Mouse (Mus musculus): ENCODE results near the gene Foxd4. TPM values are rescaled to one million over a fixed set of nuclear protein-coding genes. Genes with fewer than 3 reads are reported as not detected.

Gene Foxd4
- total RNA-seq (2015; ENCODE audit: low replicate concordance) (1.1 TPM in 1 of 2 replicates, not detected in the other), total RNA-seq (2017; ENCODE audit: low replicate concordance) (not detected in 2 replicates)

- ATAC-seq (replicated peaks; ENCODE audit: low FRiP score, poor library complexity, severe bottlenecking): no peak
These were observed at the start of gene Foxd4 for GRCm38 (mm10) chr19:24900581-24901220. TSS of gene Foxd4 (minus strand) at chr19:24901197.

GRCm38 (mm10) chr19:24945521-24946262, 44.7 kb upstream of the Foxd4 start:
- ATAC-seq (replicated peaks; ENCODE audit: low FRiP score, poor library complexity, severe bottlenecking): no peak

GRCm38 (mm10) chr19:24937084-24937483, 36.1 kb upstream of the Foxd4 start:
- ATAC-seq (replicated peaks; ENCODE audit: low FRiP score, poor library complexity, severe bottlenecking): no peak

- no peak for ATAC-seq (replicated peaks; ENCODE audit: low FRiP score, poor library complexity, severe bottlenecking)
These were observed 28.0 kb upstream of the Foxd4 start for GRCm38 (mm10) chr19:24929041-24929440.

GRCm38 (mm10) chr19:24920866-24921265, 19.9 kb upstream of the Foxd4 start:
- no peak for ATAC-seq (replicated peaks; ENCODE audit: low FRiP score, poor library complexity, severe bottlenecking)

- ATAC-seq (replicated peaks; ENCODE audit: low FRiP score, poor library complexity, severe bottlenecking): no peak
These were observed 7.6 kb upstream of the Foxd4 start for GRCm38 (mm10) chr19:24908385-24909155.

GRCm38 (mm10) chr19:24907655-24908054, 6.7 kb upstream of the Foxd4 start:
- ATAC-seq (replicated peaks; ENCODE audit: low FRiP score, poor library complexity, severe bottlenecking): no peak

- no peak for ATAC-seq (replicated peaks; ENCODE audit: low FRiP score, poor library complexity, severe bottlenecking)
These were observed 1.8 kb upstream of the Foxd4 start for GRCm38 (mm10) chr19:24902821-24903220.

- ATAC-seq (replicated peaks; ENCODE audit: low FRiP score, poor library complexity, severe bottlenecking): no peak
These were observed 1.3 kb upstream of the Foxd4 start for GRCm38 (mm10) chr19:24902256-24902655.

GRCm38 (mm10) chr19:24901666-24902065, 669 bp upstream of the Foxd4 start:
- no peak for ATAC-seq (replicated peaks; ENCODE audit: low FRiP score, poor library complexity, severe bottlenecking)

GRCm38 (mm10) chr19:24899578-24900544, 1.1 kb downstream of the Foxd4 start:
- no peak for ATAC-seq (replicated peaks; ENCODE audit: low FRiP score, poor library complexity, severe bottlenecking)

GRCm38 (mm10) chr19:24898737-24899577, 2.0 kb downstream of the Foxd4 start:
- no peak for ATAC-seq (replicated peaks; ENCODE audit: low FRiP score, poor library complexity, severe bottlenecking)

- no peak for ATAC-seq (replicated peaks; ENCODE audit: low FRiP score, poor library complexity, severe bottlenecking)
These were observed 2.9 kb downstream of the Foxd4 start for GRCm38 (mm10) chr19:24897896-24898736.

- ATAC-seq (replicated peaks; ENCODE audit: low FRiP score, poor library complexity, severe bottlenecking): no peak
These were observed 3.7 kb downstream of the Foxd4 start for GRCm38 (mm10) chr19:24897006-24897895.

- no peak for ATAC-seq (replicated peaks; ENCODE audit: low FRiP score, poor library complexity, severe bottlenecking)
These were observed 4.5 kb downstream of the Foxd4 start for GRCm38 (mm10) chr19:24896536-24896935.

GRCm38 (mm10) chr19:24886888-24887287, 14.1 kb downstream of the Foxd4 start:
- no peak for ATAC-seq (replicated peaks; ENCODE audit: low FRiP score, poor library complexity, severe bottlenecking)

- ATAC-seq (replicated peaks; ENCODE audit: low FRiP score, poor library complexity, severe bottlenecking): peak; percentile 49; the same call in 1 of the 2 replicates
These were observed 15.5 kb downstream of the Foxd4 start for GRCm38 (mm10) chr19:24885504-24885903.
